ENCODE assay signal across 9 mouse cellular contexts in genomic region chr2:32689420-32689819, GRCm38 (mm10). TPM values are rescaled to one million over a fixed set of nuclear protein-coding genes. Genes with fewer than 3 reads are reported as not detected.
A peak's percentile ranks its signal among the peaks of the same experiment; 100 is the strongest.
DNase-seq lines count a peak whose midpoint lies in the region; ATAC-seq and TF ChIP-seq lines count a peak whose summit lies in the region.
"Had no signal": no experiment of that assay in that cellular context is flagged by ENCODE, and none has a peak within 500 bp of the region (broad histone marks: within the 10 kb centered on the region; RNA-seq: fewer than 3 reads in every experiment).

No protein-coding gene starts in this region.

- peaks cover 13 to 14% of the 10 kb centered on the region in 2 experiments; a peak in 3 of 4 replicates for H3K4me1 ChIP-seq in liver, embryonic 14.5 days (replicated peaks; ENCODE audit: control insufficient read depth in 2 of 2, insufficient read depth in 2 of 2, low read length in 1 of 2)

- peak; percentile 100 for TF ChIP-seq CTCF in liver, embryonic 14.5 days (IDR thresholded peaks at IDR 0.05; ENCODE audit: low read depth)

- no peaks in the 10 kb centered on the region for H3K27me3 ChIP-seq in liver, embryonic 14.5 days (ENCODE audit: control insufficient read depth, insufficient read depth, low read length)
- H3K27me3 ChIP-seq: hindbrain, embryonic 15.5 days had no signal

- DNase-seq in 416B (ENCODE audit: low read depth) (peak; percentile 93), NIH3T3 (ENCODE audit: low read depth) (peak; percentile 96)
- peak; percentile 92 for DNase-seq in cerebellum, adult 9-10 months
- DNase-seq in gastrocnemius, adult 8-10 months (ENCODE audit: low spot score in 2 of 2), result peak; percentile 81 to 84
- DNase-seq in kidney, postnatal 10 days, result peak; percentile 95
- DNase-seq in liver, embryonic 14.5 days (ENCODE audit: low read depth in 3 of 3, low spot score in 3 of 3), result peak; percentile 76 to 78 (median 78)
- DNase-seq in retina, postnatal 1 day, result peak; percentile 92
- peak; percentile 97 for DNase-seq in thymus, postnatal 4 days

- no peak for TF ChIP-seq EP300 in liver, embryonic 14.5 days (IDR thresholded peaks at IDR 0.05; ENCODE audit: low read depth)

- H3K4me2 ChIP-seq in liver, embryonic 14.5 days (ENCODE audit: low read depth), result no peak overlapping the region
- H3K4me2 ChIP-seq: hindbrain, embryonic 15.5 days had no signal

- ATAC-seq in liver, embryonic 14.5 days (ENCODE audit: insufficient read depth), result 0 out of 2 replicates have a peak, but pooled peaks have one; percentile 12

- H3K4me3 ChIP-seq in liver, embryonic 14.5 days (ENCODE audit: insufficient read depth in 1 of 2, low read depth in 2 of 2, low read length in 2 of 2), result no peak overlapping the region
- H3K4me3 ChIP-seq: hindbrain, embryonic 15.5 days had no signal

- no peaks in the 10 kb centered on the region for H3K9me3 ChIP-seq in liver, embryonic 14.5 days (ENCODE audit: control insufficient read depth, low read length)
- H3K9me3 ChIP-seq: hindbrain, embryonic 15.5 days had no signal

- WGBS in liver, embryonic 14.5 days (ENCODE audit: insufficient replicate concordance), result 20% methylated on average over 5 of the region's 5 CpGs

- peaks cover 6% of the 10 kb centered on the region; the same call in 1 of the 2 replicates for H3K36me3 ChIP-seq in liver, embryonic 14.5 days (replicated peaks; ENCODE audit: control insufficient read depth, insufficient read depth, low read depth)

- H3K9ac ChIP-seq in liver, embryonic 14.5 days (replicated peaks), result no peak overlapping the region
- H3K9ac ChIP-seq: hindbrain, embryonic 15.5 days had no signal

- H3K27ac ChIP-seq in liver, embryonic 14.5 days, result no peak overlapping the region
- H3K27ac ChIP-seq: hindbrain, embryonic 15.5 days had no signal

RNA-seq across cellular contexts. Expression of gene Fpgs, which starts 14.5 kb away (rescaled TPM):
- 1 to 10 TPM; 4.2 to 5.8 (median 4.7) TPM for total RNA-seq in gastrocnemius, adult 8-10 months (2022)
- 45.3 and 51.0 TPM in 2 replicates for polyA plus RNA-seq in liver, embryonic 14.5 days (2012; rRNA removed)
- 21.6 and 25.7 TPM in 2 replicates for polyA plus RNA-seq in liver, embryonic 14.5 days (2014; fragmentation: Nextera tagmentation; extraction: Ambion mirVana)

RNA-seq across cellular contexts. Expression of gene Cdk9, which starts 23.5 kb away (rescaled TPM):
- total RNA-seq in gastrocnemius, adult 8-10 months (2022), result 10 to 100 TPM; 17.0 to 22.2 (median 20.8) TPM
- 53.9 and 60.7 TPM in 2 replicates for polyA plus RNA-seq in liver, embryonic 14.5 days (2012; rRNA removed)
- 36.5 and 42.0 TPM in 2 replicates for polyA plus RNA-seq in liver, embryonic 14.5 days (2014; fragmentation: Nextera tagmentation; extraction: Ambion mirVana)

RNA-seq across cellular contexts. Expression of gene Sh2d3c, which starts 31.4 kb away (rescaled TPM):
- 1 to 10 TPM; 3.3 to 6.6 (median 6.1) TPM for total RNA-seq in gastrocnemius, adult 8-10 months (2022)
- polyA plus RNA-seq in liver, embryonic 14.5 days (2012; rRNA removed), result 4.7 and 5.8 TPM in 2 replicates
- polyA plus RNA-seq in liver, embryonic 14.5 days (2014; fragmentation: Nextera tagmentation; extraction: Ambion mirVana), result 3.5 and 5.1 TPM in 2 replicates

RNA-seq across cellular contexts. Expression of gene Eng, which starts 43.0 kb away (rescaled TPM):
- total RNA-seq in gastrocnemius, adult 8-10 months (2022), result 10 to 100 TPM; 17.4 to 26.6 (median 20.5) TPM
- 15.4 and 17.6 TPM in 2 replicates for polyA plus RNA-seq in liver, embryonic 14.5 days (2012; rRNA removed)
- 13.9 and 16.5 TPM in 2 replicates for polyA plus RNA-seq in liver, embryonic 14.5 days (2014; fragmentation: Nextera tagmentation; extraction: Ambion mirVana)

RNA-seq across cellular contexts. Expression of gene 6330409D20Rik, which starts 51.4 kb away (rescaled TPM):
- total RNA-seq in gastrocnemius, adult 8-10 months (2022), result not detected
- polyA plus RNA-seq in liver, embryonic 14.5 days (2012; rRNA removed), result 0.07 TPM in 1 of 2 replicates, not detected in the other
- not detected in 2 replicates for polyA plus RNA-seq in liver, embryonic 14.5 days (2014; fragmentation: Nextera tagmentation; extraction: Ambion mirVana)
